Mouse (Mus musculus) erythroid progenitor cell, adult 5-6 weeks (primary cell): Measurements from ENCODE around the gene Ehmt2. TPM values are rescaled to one million over a fixed set of nuclear protein-coding genes. Genes with fewer than 3 reads are reported as not detected.
A peak's percentile ranks its signal among the peaks of the same experiment; 100 is the strongest.
"Not testable (repeated sequence)": the region's sequence is repeated elsewhere in the genome, so short reads cannot be mapped to it uniquely, and the experiment has no call there.

ENCODE experiments used
- ATAC-seq: replicated peaks from 2 replicates; pipeline ENCODE4 v1.8.0; 2016; ENCODE audit warnings: moderate number of reproducible peaks, mild to moderate bottlenecking, moderate TSS enrichment, inconsistent platforms; ENCODE audit not compliant: poor library complexity, low FRiP score, severe bottlenecking
- total RNA-seq, 2 experiments: library from RNA; stranded (forward) in 1 of 2; stranded (reverse) in 1 of 2; fragments of 150-400 nt in 1 of 2; fragments of 186-747, 209-891 nt in 1 of 2; gene quantifications; 2 replicates each; pipeline versions ENCODE4 v1.2.3 to v1.2.4; 2015 to 2017; ENCODE audit warnings: low replicate concordance in 2 of 2

Gene Ehmt2
- total RNA-seq, 2 experiments from 2014 or later, result 7.0 to 28.5 TPM

GRCm38 (mm10) chr17:34916316-34916715 lies 18.0 kb downstream of the Ehmt2 start:
- ATAC-seq, result no peak

- no peak for ATAC-seq
Measured at GRCm38 (mm10) chr17:34917188-34917587, 18.9 kb downstream of the Ehmt2 start.

- no peak for ATAC-seq
Measured at GRCm38 (mm10) chr17:34922939-34923338, 24.7 kb downstream of the Ehmt2 start.

GRCm38 (mm10) chr17:34924258-34924657 lies 26.0 kb downstream of the Ehmt2 start:
- no peak for ATAC-seq

- no peak for ATAC-seq
Measured at GRCm38 (mm10) chr17:34927306-34928019, 29.2 kb downstream of the Ehmt2 start.

- no peak for ATAC-seq
Measured at GRCm38 (mm10) chr17:34928841-34929240, 30.6 kb downstream of the Ehmt2 start.

GRCm38 (mm10) chr17:34931061-34931734 lies 32.9 kb downstream of the Ehmt2 start, which contains the start of gene Neu1:
TSS of gene Neu1 (plus strand) at chr17:34931253.
- ATAC-seq, result peak; percentile 93

GRCm38 (mm10) chr17:34931735-34932098 lies 33.4 kb downstream of the Ehmt2 start:
- ATAC-seq, result 0 out of 2 replicates have a peak, but pooled peaks have one; percentile 15

- no peak for ATAC-seq
Measured at GRCm38 (mm10) chr17:34932287-34932686, 34.0 kb downstream of the Ehmt2 start.

GRCm38 (mm10) chr17:34934031-34934430 lies 35.8 kb downstream of the Ehmt2 start:
- ATAC-seq, result no peak

- ATAC-seq, result no peak
Measured at GRCm38 (mm10) chr17:34934830-34935229, 36.6 kb downstream of the Ehmt2 start.

- ATAC-seq, result no peak
Measured at GRCm38 (mm10) chr17:34937960-34938505, 39.8 kb downstream of the Ehmt2 start.

- ATAC-seq, result peak; percentile 46; the same call in 1 of the 2 replicates
Measured at GRCm38 (mm10) chr17:34941344-34942041, 43.2 kb downstream of the Ehmt2 start.

- ATAC-seq, result no peak
Measured at GRCm38 (mm10) chr17:34943128-34943815, 45.0 kb downstream of the Ehmt2 start.

- no peak for ATAC-seq
Measured at GRCm38 (mm10) chr17:34944362-34944761, 46.1 kb downstream of the Ehmt2 start.

- no peak for ATAC-seq
Measured at GRCm38 (mm10) chr17:34946486-34947140, 48.3 kb downstream of the Ehmt2 start.

GRCm38 (mm10) chr17:34947606-34948005 lies 49.3 kb downstream of the Ehmt2 start:
- no peak for ATAC-seq

GRCm38 (mm10) chr17:34948721-34949552 lies 50.7 kb downstream of the Ehmt2 start:
- ATAC-seq, result not testable (repeated sequence)
